Mouse (Mus musculus): ENCODE results near the gene Tbc1d20. TPM values are rescaled to one million over a fixed set of nuclear protein-coding genes. Genes with fewer than 3 reads are reported as not detected.

Tbc1d20 gene
- polyA plus RNA-seq, 1 experiment from 2014 or later: 35.2 TPM

- Histone ChIP-seq H3K4me1 (replicated peaks; ENCODE audit: control insufficient read depth, insufficient read depth, low read length) (no peaks in the 10 kb centered on the region), H3K36me3 (ENCODE audit: control insufficient read depth, insufficient read depth) (peaks cover 51% of the 10 kb centered on the region), H3K4me3 (ENCODE audit: low read depth, low read length) (no peak overlapping the region), H3K27ac (ENCODE audit: low read depth, low read length) (no peak overlapping the region), H3K27me3 (replicated peaks; ENCODE audit: control insufficient read depth, insufficient read depth, low read length) (no peaks in the 10 kb centered on the region), H3K4me2 (replicated peaks; ENCODE audit: low read depth) (no peak overlapping the region), H3K9ac (ENCODE audit: low read depth, low read length) (no peak overlapping the region), H3K9me3 (ENCODE audit: control insufficient read depth) (no peaks in the 10 kb centered on the region)
- 64% methylated on average over 5 of the region's 5 CpGs for WGBS
- TF ChIP-seq CTCF (IDR thresholded peaks at IDR 0.05; ENCODE audit: low read depth): no peak
- no peak for ATAC-seq
These were observed 10.2 kb downstream of the Tbc1d20 start for GRCm38 (mm10) chr2:152303781-152304180.

- H3K27me3 ChIP-seq (replicated peaks; ENCODE audit: control insufficient read depth, insufficient read depth, low read length): no peaks in the 10 kb centered on the region
- H3K36me3 ChIP-seq (ENCODE audit: control insufficient read depth, insufficient read depth): peaks cover 66% of the 10 kb centered on the region
- no peaks in the 10 kb centered on the region for H3K4me1 ChIP-seq (replicated peaks; ENCODE audit: control insufficient read depth, insufficient read depth, low read length)
- no peak overlapping the region for H3K27ac ChIP-seq (ENCODE audit: low read depth, low read length)
- no peak overlapping the region for H3K4me3 ChIP-seq (ENCODE audit: low read depth, low read length)
- no peak for TF ChIP-seq CTCF (IDR thresholded peaks at IDR 0.05; ENCODE audit: low read depth)
- no peaks in the 10 kb centered on the region for H3K9me3 ChIP-seq (ENCODE audit: control insufficient read depth)
- whole genome bisulfite sequencing: 87% methylated on average over 6 of the region's 6 CpGs
- H3K9ac ChIP-seq (ENCODE audit: low read depth, low read length): no peak overlapping the region
- no peak for ATAC-seq
- no peak overlapping the region for H3K4me2 ChIP-seq (replicated peaks; ENCODE audit: low read depth)
These were observed 11.9 kb downstream of the Tbc1d20 start for GRCm38 (mm10) chr2:152305480-152305879.

- 88% methylated on average over 3 of the region's 3 CpGs for WGBS
- H3K4me3 ChIP-seq (ENCODE audit: low read depth, low read length): no peak overlapping the region
- no peaks in the 10 kb centered on the region for H3K27me3 ChIP-seq (replicated peaks; ENCODE audit: control insufficient read depth, insufficient read depth, low read length)
- peaks cover 83% of the 10 kb centered on the region for H3K36me3 ChIP-seq (ENCODE audit: control insufficient read depth, insufficient read depth)
- no peak overlapping the region for H3K27ac ChIP-seq (ENCODE audit: low read depth, low read length)
- no peaks in the 10 kb centered on the region for H3K4me1 ChIP-seq (replicated peaks; ENCODE audit: control insufficient read depth, insufficient read depth, low read length)
- no peak overlapping the region for H3K4me2 ChIP-seq (replicated peaks; ENCODE audit: low read depth)
- H3K9me3 ChIP-seq (ENCODE audit: control insufficient read depth): no peaks in the 10 kb centered on the region
- H3K9ac ChIP-seq (ENCODE audit: low read depth, low read length): no peak overlapping the region
- ATAC-seq: no peak
- no peak for TF ChIP-seq CTCF (IDR thresholded peaks at IDR 0.05; ENCODE audit: low read depth)
These were observed 13.6 kb downstream of the Tbc1d20 start for GRCm38 (mm10) chr2:152307186-152307585.

GRCm38 (mm10) chr2:152312996-152313395, 19.4 kb downstream of the Tbc1d20 start:
- ATAC-seq: 0 out of 2 replicates have a peak, but pooled peaks have one; percentile 23
- peaks cover 91% of the 10 kb centered on the region for H3K36me3 ChIP-seq (ENCODE audit: control insufficient read depth, insufficient read depth)
- H3K4me3 ChIP-seq (ENCODE audit: low read depth, low read length): no peak overlapping the region
- H3K4me2 ChIP-seq (replicated peaks; ENCODE audit: low read depth): no peak overlapping the region
- H3K27ac ChIP-seq (ENCODE audit: low read depth, low read length): no peak overlapping the region
- H3K9me3 ChIP-seq (ENCODE audit: control insufficient read depth): no peaks in the 10 kb centered on the region
- H3K4me1 ChIP-seq (replicated peaks; ENCODE audit: control insufficient read depth, insufficient read depth, low read length): no peaks in the 10 kb centered on the region
- no peak overlapping the region for H3K9ac ChIP-seq (ENCODE audit: low read depth, low read length)
- WGBS: 57% methylated on average over 7 of the region's 7 CpGs
- no peaks in the 10 kb centered on the region for H3K27me3 ChIP-seq (replicated peaks; ENCODE audit: control insufficient read depth, insufficient read depth, low read length)
- no peak for TF ChIP-seq CTCF (IDR thresholded peaks at IDR 0.05; ENCODE audit: low read depth)

- Histone ChIP-seq H3K27me3 (replicated peaks; ENCODE audit: control insufficient read depth, insufficient read depth, low read length) (no peaks in the 10 kb centered on the region), H3K36me3 (ENCODE audit: control insufficient read depth, insufficient read depth) (peaks cover 91% of the 10 kb centered on the region), H3K27ac (ENCODE audit: low read depth, low read length) (0 out of 2 replicates have a peak overlapping the region, but pooled peaks have one; percentile 4), H3K9ac (ENCODE audit: low read depth, low read length) (no peak overlapping the region), H3K4me1 (replicated peaks; ENCODE audit: control insufficient read depth, insufficient read depth, low read length) (no peaks in the 10 kb centered on the region), H3K9me3 (ENCODE audit: control insufficient read depth) (no peaks in the 10 kb centered on the region), H3K4me2 (replicated peaks; ENCODE audit: low read depth) (no peak overlapping the region), H3K4me3 (ENCODE audit: low read depth, low read length) (no peak overlapping the region)
- ATAC-seq: no peak
- no peak for TF ChIP-seq CTCF (IDR thresholded peaks at IDR 0.05; ENCODE audit: low read depth)
- WGBS: 77% methylated on average over 6 of the region's 6 CpGs
These were observed 20.3 kb downstream of the Tbc1d20 start for GRCm38 (mm10) chr2:152313926-152314325.

- Histone ChIP-seq H3K36me3 (ENCODE audit: control insufficient read depth, insufficient read depth) (peaks cover 82% of the 10 kb centered on the region), H3K27ac (ENCODE audit: low read depth, low read length) (no peak overlapping the region), H3K4me3 (ENCODE audit: low read depth, low read length) (no peak overlapping the region), H3K4me1 (replicated peaks; ENCODE audit: control insufficient read depth, insufficient read depth, low read length) (no peaks in the 10 kb centered on the region), H3K9ac (ENCODE audit: low read depth, low read length) (0 out of 2 replicates have a peak overlapping the region, but pooled peaks have one; percentile 3), H3K9me3 (ENCODE audit: control insufficient read depth) (no peaks in the 10 kb centered on the region), H3K4me2 (replicated peaks; ENCODE audit: low read depth) (no peak overlapping the region), H3K27me3 (replicated peaks; ENCODE audit: control insufficient read depth, insufficient read depth, low read length) (no peaks in the 10 kb centered on the region)
- no peak for TF ChIP-seq CTCF (IDR thresholded peaks at IDR 0.05; ENCODE audit: low read depth)
- WGBS: 82% methylated on average over 6 of the region's 6 CpGs
- no peak for ATAC-seq
These were observed 23.4 kb downstream of the Tbc1d20 start for GRCm38 (mm10) chr2:152317054-152317453.

- ATAC-seq: no peak; the same call in 1 of the 2 replicates
- Histone ChIP-seq H3K9me3 (ENCODE audit: control insufficient read depth) (no peaks in the 10 kb centered on the region), H3K4me3 (ENCODE audit: low read depth, low read length) (no peak overlapping the region), H3K4me1 (replicated peaks; ENCODE audit: control insufficient read depth, insufficient read depth, low read length) (no peaks in the 10 kb centered on the region), H3K36me3 (ENCODE audit: control insufficient read depth, insufficient read depth) (peaks cover 85% of the 10 kb centered on the region), H3K9ac (ENCODE audit: low read depth, low read length) (no peak overlapping the region), H3K4me2 (replicated peaks; ENCODE audit: low read depth) (no peak overlapping the region), H3K27me3 (replicated peaks; ENCODE audit: control insufficient read depth, insufficient read depth, low read length) (no peaks in the 10 kb centered on the region), H3K27ac (ENCODE audit: low read depth, low read length) (no peak overlapping the region)
- TF ChIP-seq CTCF (IDR thresholded peaks at IDR 0.05; ENCODE audit: low read depth): no peak
- 65% methylated on average over 5 of the region's 5 CpGs for WGBS
These were observed 27.9 kb downstream of the Tbc1d20 start for GRCm38 (mm10) chr2:152321558-152321957.

Measured in intestine, postnatal 0 days (tissue).